Mouse (Mus musculus) hindbrain, postnatal 0 days (tissue): ENCODE measurements around the gene Gramd1c. TPM values are rescaled to one million over a fixed set of nuclear protein-coding genes. Genes with fewer than 3 reads are reported as not detected.

Source experiments
- ATAC-seq: fragments of 200-750 bp; cut with Nextera tagmentation; 2 replicates; pipeline ENCODE4 v1.8.0; 2017; ENCODE audit warnings: mild to moderate bottlenecking, moderate TSS enrichment, moderate library complexity
- DNase-seq: peaks from one replicate; pipeline ENCODE4 v3.0.0-alpha.2; 2015; ENCODE audit warnings: low spot score
- H3K27ac ChIP-seq: fragments of 300-500 bp; sonication (generic); 2 replicates; pipeline ENCODE4 v1.5.1; 2014; ENCODE audit warnings: mild to moderate bottlenecking
- H3K27me3 ChIP-seq: fragments of 300-500 bp; sonication (generic); 2 replicates; pipeline ENCODE4 v1.6.1; 2014; ENCODE audit warnings: low read length, mixed read lengths; ENCODE audit not compliant: insufficient read depth
- H3K36me3 ChIP-seq: fragments of 300-500 bp; sonication (generic); 2 replicates; pipeline ENCODE4 v1.6.1; 2014; ENCODE audit warnings: low read length, mixed read lengths; ENCODE audit not compliant: insufficient read depth
- H3K4me1 ChIP-seq: fragments of 300-500 bp; sonication (generic); 2 replicates; pipeline ENCODE4 v1.6.1; 2014; ENCODE audit warnings: antibody characterized with exemption, low read length, mixed read lengths; ENCODE audit not compliant: insufficient read depth
- H3K4me2 ChIP-seq: fragments of 300-500 bp; sonication (generic); 2 replicates; pipeline ENCODE4 v1.6.1; 2014; ENCODE audit warnings: low read depth, mild to moderate bottlenecking, low read length, moderate library complexity, mixed read lengths
- H3K4me3 ChIP-seq: fragments of 300-500 bp; sonication (generic); 2 replicates; pipeline ENCODE4 v1.5.1; 2014; ENCODE audit warnings: low read length
- H3K9ac ChIP-seq: fragments of 300-500 bp; sonication (generic); replicated peaks from 2 replicates; pipeline ENCODE4 v1.6.1; 2014; ENCODE audit warnings: mild to moderate bottlenecking, low read length, moderate library complexity, mixed read lengths
- H3K9me3 ChIP-seq: fragments of 300-500 bp; sonication (generic); 2 replicates; pipeline ENCODE4 v1.6.1; 2016; ENCODE audit warnings: low read length, mixed read lengths
- CTCF ChIP-seq: IDR thresholded peaks from 2 replicates; pipeline ENCODE4 v1.5.1; 2016; ENCODE audit warnings: antibody characterized with exemption, control low read depth, low read depth
- WGBS: fragments of 180-500 bp; shearing (Covaris S2); extraction: QIAGEN DNeasy Blood & Tissue Kit; methylation state at CpG from one replicate; pipeline ENCODE4 v1.1.7; 2014; 5-methylcytosine and 5-hydroxymethylcytosine counted together
- polyA plus RNA-seq: library from polyadenylated mRNA; unstranded; fragments of >200 nt; fragmentation: Nextera tagmentation; extraction: Ambion mirVana; gene quantifications from 2 replicates; pipeline ENCODE4 v1.2.1, GENCODE M21; 2015
- total RNA-seq: library from RNA; depleted of rRNA; stranded (reverse); fragments of >200 nt; gene quantifications from 2 replicates; pipeline ENCODE4 v1.2.3, GENCODE M21; 2014; rRNA removed

The Gramd1c gene
- total RNA-seq, result 0.63 and 1.0 TPM in 2 replicates
- polyA plus RNA-seq, result 2.3 and 2.6 TPM in 2 replicates

- H3K9me3 ChIP-seq, result no peaks in the 10 kb centered on the region
- H3K9ac ChIP-seq, result peak within 1 kb of the TSS; percentile 53
- peak within 1 kb of the TSS; percentile 68 for H3K27ac ChIP-seq
- peak within 1 kb of the TSS; percentile 62 for H3K4me2 ChIP-seq
- WGBS, result 6% methylated on average over 45 of the region's 45 CpGs
- peak; percentile 91 for DNase-seq
- H3K27me3 ChIP-seq, result no peaks in the 10 kb centered on the region
- ATAC-seq, result peak; percentile 94
- no peaks in the 10 kb centered on the region for H3K4me1 ChIP-seq
- no peaks in the 10 kb centered on the region for H3K36me3 ChIP-seq
- H3K4me3 ChIP-seq, result peak within 1 kb of the TSS; percentile 69
- peak; percentile 81 for TF ChIP-seq CTCF
These were observed at the start of gene Gramd1c for GRCm38 (mm10) chr16:44063025-44063894. TSS of gene Gramd1c (minus strand) at chr16:44063345.

GRCm38 (mm10) chr16:44109002-44109401 is 45.9 kb upstream of the Gramd1c start:
- ATAC-seq (no peak), DNase-seq (no peak)
- Histone ChIP-seq H3K4me1 (no peaks in the 10 kb centered on the region), H3K27me3 (no peaks in the 10 kb centered on the region), H3K4me3 (no peak overlapping the region), H3K4me2 (no peak overlapping the region), H3K9ac (no peak overlapping the region), H3K36me3 (peaks cover 51% of the 10 kb centered on the region), H3K9me3 (no peaks in the 10 kb centered on the region), H3K27ac (no peak overlapping the region)
- no peak for TF ChIP-seq CTCF
- WGBS, result 63% methylated on average over 4 of the region's 4 CpGs

GRCm38 (mm10) chr16:44105211-44105610 is 42.1 kb upstream of the Gramd1c start:
- Histone ChIP-seq H3K27me3 (no peaks in the 10 kb centered on the region), H3K27ac (no peak overlapping the region), H3K36me3 (peaks cover 52% of the 10 kb centered on the region), H3K9me3 (no peaks in the 10 kb centered on the region), H3K4me2 (no peak overlapping the region), H3K9ac (no peak overlapping the region), H3K4me1 (no peaks in the 10 kb centered on the region), H3K4me3 (no peak overlapping the region)
- no peak for DNase-seq
- no peak for ATAC-seq
- WGBS, result 94% methylated on average over 2 of the region's 2 CpGs
- TF ChIP-seq CTCF, result no peak

GRCm38 (mm10) chr16:44103806-44104766 is 40.9 kb upstream of the Gramd1c start:
- H3K27ac ChIP-seq, result no peak overlapping the region
- H3K4me2 ChIP-seq, result no peak overlapping the region
- no peak overlapping the region for H3K9ac ChIP-seq
- TF ChIP-seq CTCF, result no peak
- WGBS, result 90% methylated on average over 18 of the region's 18 CpGs
- H3K36me3 ChIP-seq, result peaks cover 47% of the 10 kb centered on the region
- no peak for DNase-seq
- no peak overlapping the region for H3K4me3 ChIP-seq
- no peaks in the 10 kb centered on the region for H3K9me3 ChIP-seq
- no peaks in the 10 kb centered on the region for H3K4me1 ChIP-seq
- no peaks in the 10 kb centered on the region for H3K27me3 ChIP-seq
- ATAC-seq, result no peak

GRCm38 (mm10) chr16:44102925-44103324 is 39.8 kb upstream of the Gramd1c start:
- Histone ChIP-seq H3K9me3 (no peaks in the 10 kb centered on the region), H3K4me2 (no peak overlapping the region), H3K27me3 (no peaks in the 10 kb centered on the region), H3K9ac (no peak overlapping the region), H3K36me3 (peaks cover 52% of the 10 kb centered on the region), H3K4me3 (no peak overlapping the region), H3K4me1 (no peaks in the 10 kb centered on the region), H3K27ac (no peak overlapping the region)
- DNase-seq (no peak), ATAC-seq (no peak)
- peak; percentile 27; the same call in 1 of the 2 replicates for TF ChIP-seq CTCF
- 88% methylated on average over 2 of the region's 2 CpGs for WGBS

GRCm38 (mm10) chr16:44101181-44101710 is 38.1 kb upstream of the Gramd1c start:
- Histone ChIP-seq H3K9me3 (no peaks in the 10 kb centered on the region), H3K9ac (no peak overlapping the region), H3K4me1 (no peaks in the 10 kb centered on the region), H3K36me3 (peaks cover 50% of the 10 kb centered on the region), H3K4me3 (no peak overlapping the region), H3K4me2 (no peak overlapping the region), H3K27ac (no peak overlapping the region), H3K27me3 (no peaks in the 10 kb centered on the region)
- DNase-seq, result no peak
- ATAC-seq, result no peak
- 91% methylated on average over 12 of the region's 12 CpGs for WGBS
- no peak for TF ChIP-seq CTCF
